Mouse (Mus musculus) MN1 (cell line): ENCODE measurements around the gene Morc1.

ENCODE experiments used
- DNase-seq: peaks from one replicate; pipeline ENCODE4 v3.0.0-alpha.2; 2016; ENCODE audit warnings: low spot score

The Morc1 gene

GRCm38 (mm10) chr16:48431027-48431426, at the start of gene Morc1:
Morc1 (plus strand) TSS chr16:48431237.
- no peak for DNase-seq

GRCm38 (mm10) chr16:48383582-48384257, 47.3 kb upstream of the Morc1 start:
- DNase-seq: no peak

- no peak for DNase-seq
These were observed 44.1 kb upstream of the Morc1 start for GRCm38 (mm10) chr16:48386982-48387381.

- no peak for DNase-seq
These were observed 35.8 kb upstream of the Morc1 start for GRCm38 (mm10) chr16:48395278-48395677.

GRCm38 (mm10) chr16:48402963-48403362, 28.1 kb upstream of the Morc1 start:
- no peak for DNase-seq

GRCm38 (mm10) chr16:48403423-48403822, 27.6 kb upstream of the Morc1 start:
- DNase-seq: no peak

- DNase-seq: no peak
These were observed 27.0 kb upstream of the Morc1 start for GRCm38 (mm10) chr16:48404009-48404408.

- no peak for DNase-seq
These were observed 25.2 kb upstream of the Morc1 start for GRCm38 (mm10) chr16:48405674-48406403.

GRCm38 (mm10) chr16:48409580-48409979, 21.5 kb upstream of the Morc1 start:
- no peak for DNase-seq

GRCm38 (mm10) chr16:48410125-48410524, 20.9 kb upstream of the Morc1 start:
- no peak for DNase-seq

GRCm38 (mm10) chr16:48412246-48412645, 18.8 kb upstream of the Morc1 start, which contains the start of gene Gm5485:
Gm5485 (minus strand) TSS chr16:48412416.
- DNase-seq: no peak

GRCm38 (mm10) chr16:48418557-48418956, 12.5 kb upstream of the Morc1 start:
- no peak for DNase-seq

GRCm38 (mm10) chr16:48419035-48419434, 12.0 kb upstream of the Morc1 start:
- DNase-seq: no peak

- no peak for DNase-seq
These were observed 8.5 kb upstream of the Morc1 start for GRCm38 (mm10) chr16:48422501-48422900.

GRCm38 (mm10) chr16:48424069-48424468, 7.0 kb upstream of the Morc1 start:
- DNase-seq: no peak

GRCm38 (mm10) chr16:48429427-48429826, 1.6 kb upstream of the Morc1 start:
- no peak for DNase-seq

GRCm38 (mm10) chr16:48435454-48435853, 4.4 kb downstream of the Morc1 start:
- no peak for DNase-seq

GRCm38 (mm10) chr16:48437476-48437875, 6.4 kb downstream of the Morc1 start:
- no peak for DNase-seq

- DNase-seq: no peak
These were observed 13.6 kb downstream of the Morc1 start for GRCm38 (mm10) chr16:48444589-48444988.

GRCm38 (mm10) chr16:48446161-48446925, 15.3 kb downstream of the Morc1 start:
- no peak for DNase-seq

GRCm38 (mm10) chr16:48453264-48453663, 22.2 kb downstream of the Morc1 start:
- DNase-seq: no peak

GRCm38 (mm10) chr16:48473396-48473795, 42.4 kb downstream of the Morc1 start:
- no peak for DNase-seq
